Mouse (Mus musculus): ENCODE measurements around the gene Klhl41. TPM values are rescaled to one million over a fixed set of nuclear protein-coding genes. Genes with fewer than 3 reads are reported as not detected.

Klhl41 gene
- total RNA-seq, 2 experiments from 2014 or later: not detected

GRCm38 (mm10) chr2:69679990-69680389 is 10.1 kb downstream of the Klhl41 start:
- ATAC-seq (replicated peaks; ENCODE audit: low FRiP score, poor library complexity, severe bottlenecking): 0 out of 2 replicates have a peak, but pooled peaks have one; percentile 14

- no peak for ATAC-seq (replicated peaks; ENCODE audit: low FRiP score, poor library complexity, severe bottlenecking)
Measured at GRCm38 (mm10) chr2:69681931-69682330, 12.0 kb downstream of the Klhl41 start.

DNA sequence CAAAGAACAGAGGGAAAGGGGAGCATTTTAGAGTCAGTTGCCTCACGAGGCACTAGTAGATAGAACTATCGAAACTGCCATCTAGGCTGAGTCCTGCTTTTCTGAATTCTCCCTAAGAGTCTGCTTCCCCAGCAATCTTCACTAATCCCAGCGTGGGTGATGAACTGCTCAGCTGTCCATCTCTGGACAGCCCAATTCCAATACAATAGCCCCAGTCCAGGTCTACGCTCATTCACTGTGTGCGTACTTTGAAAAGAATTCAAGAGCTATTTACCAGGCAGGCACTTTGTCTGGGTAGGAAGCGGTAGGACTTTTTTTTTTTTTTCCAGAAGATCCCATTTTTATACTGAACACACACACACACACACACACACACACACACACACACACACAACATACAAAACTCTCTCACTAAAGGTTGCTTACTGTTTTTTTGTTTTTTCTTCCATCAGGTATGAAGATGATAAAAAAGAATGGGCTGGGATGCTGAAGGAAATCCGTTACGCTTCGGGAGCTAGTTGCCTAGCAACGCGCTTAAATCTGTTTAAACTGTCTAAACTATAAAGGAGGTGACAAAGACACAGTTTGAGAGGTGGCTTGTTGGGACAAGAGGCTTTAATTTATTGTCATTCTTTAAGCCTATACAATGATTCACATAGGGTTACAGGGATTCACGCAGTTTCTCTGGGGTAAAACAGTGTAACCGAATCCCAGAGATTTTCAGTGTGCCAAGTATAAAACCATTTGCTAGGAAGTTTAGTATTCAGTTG is 13.3 kb downstream of the Klhl41 start:
- ATAC-seq (replicated peaks; ENCODE audit: low FRiP score, poor library complexity, severe bottlenecking): no peak

GRCm38 (mm10) chr2:69684488-69684887 is 14.6 kb downstream of the Klhl41 start:
- ATAC-seq (replicated peaks; ENCODE audit: low FRiP score, poor library complexity, severe bottlenecking): no peak

- ATAC-seq (replicated peaks; ENCODE audit: low FRiP score, poor library complexity, severe bottlenecking): no peak
Measured at GRCm38 (mm10) chr2:69690214-69690613, 20.3 kb downstream of the Klhl41 start.

- ATAC-seq (replicated peaks; ENCODE audit: low FRiP score, poor library complexity, severe bottlenecking): no peak
Measured at GRCm38 (mm10) chr2:69690843-69691242, 20.9 kb downstream of the Klhl41 start.

GRCm38 (mm10) chr2:69693501-69693900 is 23.6 kb downstream of the Klhl41 start:
- ATAC-seq (replicated peaks; ENCODE audit: low FRiP score, poor library complexity, severe bottlenecking): no peak

DNA sequence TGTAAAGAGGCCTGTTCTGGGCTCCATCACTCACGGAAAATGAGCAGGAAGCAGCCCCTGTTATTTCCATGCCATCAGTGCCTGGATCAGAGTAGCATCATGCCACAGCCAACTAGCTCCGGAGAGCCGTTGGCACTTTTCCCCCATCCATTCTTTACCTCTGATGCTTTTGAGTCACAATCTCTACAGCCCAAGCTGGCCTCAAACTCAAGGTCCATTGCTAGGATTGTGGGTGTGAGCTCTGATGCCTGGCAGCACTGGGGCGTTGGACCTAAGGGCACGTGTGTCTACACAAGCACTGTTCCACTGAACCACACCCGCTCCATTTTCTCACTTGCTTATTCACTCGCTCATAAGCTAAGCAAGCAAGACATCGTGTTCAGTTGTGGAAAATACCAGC is 30.5 kb downstream of the Klhl41 start:
- ATAC-seq (replicated peaks; ENCODE audit: low FRiP score, poor library complexity, severe bottlenecking): no peak

GRCm38 (mm10) chr2:69712171-69712570 is 42.3 kb downstream of the Klhl41 start:
- ATAC-seq (replicated peaks; ENCODE audit: low FRiP score, poor library complexity, severe bottlenecking): no peak

DNA sequence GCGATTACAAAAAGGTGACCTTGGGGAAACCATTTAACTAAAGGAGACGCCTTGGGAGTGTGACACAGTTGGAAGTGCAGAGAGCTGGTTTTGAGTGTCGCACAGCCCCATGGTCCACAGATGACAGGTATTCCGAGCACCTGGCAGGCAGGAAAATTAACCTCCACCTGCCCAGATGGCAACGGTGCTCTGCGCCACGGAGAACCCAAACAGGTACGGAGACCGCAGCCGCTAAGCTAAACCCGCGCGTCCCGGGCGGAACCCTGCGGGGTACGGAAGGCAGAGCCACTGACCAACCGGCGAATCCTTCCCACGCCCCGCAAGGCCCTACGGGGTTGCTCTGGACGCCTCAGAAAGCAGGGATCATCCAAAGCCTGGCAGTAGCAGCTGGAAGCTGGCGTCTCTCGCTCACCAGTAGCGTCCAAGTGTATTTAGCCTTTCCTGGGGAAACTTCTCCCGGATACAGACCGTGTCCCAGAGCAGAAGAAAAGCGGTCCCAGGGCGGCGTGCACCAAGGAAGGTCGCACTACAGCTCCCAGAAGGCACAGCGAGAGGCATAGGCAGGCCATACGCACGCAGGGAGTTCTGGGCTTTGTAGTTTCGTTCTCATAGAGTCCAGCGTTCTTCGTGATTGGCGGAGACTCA is 43.2 kb downstream of the Klhl41 start, which contains the start of gene Fastkd1:
Gene Fastkd1 (minus strand): TSS at position 536 of the 645 bp plus-strand sequence.
- ATAC-seq (replicated peaks; ENCODE audit: low FRiP score, poor library complexity, severe bottlenecking): peak; percentile 100

DNA sequence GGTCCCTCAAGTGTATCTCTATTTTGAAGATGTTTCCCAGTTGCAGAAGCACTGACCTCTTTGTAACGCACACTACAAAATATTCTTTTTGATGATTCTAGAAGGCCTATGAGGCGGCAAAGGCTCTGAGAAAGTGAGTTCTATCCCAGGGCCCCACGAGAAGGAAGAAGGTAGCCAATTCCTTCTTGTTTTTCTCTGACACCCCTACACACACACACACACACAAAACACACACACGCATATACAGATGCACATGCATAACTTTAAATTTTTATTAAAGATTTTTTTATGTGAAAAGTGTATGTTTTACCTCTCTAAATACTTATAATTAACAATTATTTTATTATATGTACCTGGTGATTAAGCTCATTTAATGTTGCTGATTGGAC is 43.7 kb downstream of the Klhl41 start:
- no peak for ATAC-seq (replicated peaks; ENCODE audit: low FRiP score, poor library complexity, severe bottlenecking)

- ATAC-seq (replicated peaks; ENCODE audit: low FRiP score, poor library complexity, severe bottlenecking): no peak
Measured at GRCm38 (mm10) chr2:69714126-69714525, 44.2 kb downstream of the Klhl41 start.

GRCm38 (mm10) chr2:69716483-69716882 is 46.6 kb downstream of the Klhl41 start:
- ATAC-seq (replicated peaks; ENCODE audit: low FRiP score, poor library complexity, severe bottlenecking): no peak

GRCm38 (mm10) chr2:69719121-69719520 is 49.2 kb downstream of the Klhl41 start:
- ATAC-seq (replicated peaks; ENCODE audit: low FRiP score, poor library complexity, severe bottlenecking): no peak

GRCm38 (mm10) chr2:69722273-69722649 is 52.3 kb downstream of the Klhl41 start, which contains the start of gene Ppig:
Ppig (plus strand) TSS chr2:69722545.
- ATAC-seq (replicated peaks; ENCODE audit: low FRiP score, poor library complexity, severe bottlenecking): peak; percentile 5; the same call in 1 of the 2 replicates

GRCm38 (mm10) chr2:69722650-69723518 is 53.0 kb downstream of the Klhl41 start:
- peak; percentile 91 for ATAC-seq (replicated peaks; ENCODE audit: low FRiP score, poor library complexity, severe bottlenecking)

DNA sequence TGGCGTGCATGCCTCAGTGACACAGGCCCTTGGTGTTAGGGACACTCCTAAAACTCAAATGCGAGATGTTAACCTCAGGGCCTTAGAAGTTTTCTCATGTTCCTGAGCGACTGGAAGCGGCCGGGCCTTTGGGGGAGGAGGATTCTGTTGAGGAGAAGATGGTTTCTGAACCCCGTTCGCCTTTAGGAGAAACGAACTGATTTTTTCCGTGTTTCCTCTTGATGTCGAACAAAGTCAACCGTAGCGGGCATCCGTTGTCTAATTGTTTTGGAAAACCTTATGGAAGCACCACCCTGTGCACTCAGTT is 53.6 kb downstream of the Klhl41 start:
- ATAC-seq (replicated peaks; ENCODE audit: low FRiP score, poor library complexity, severe bottlenecking): 0 out of 2 replicates have a peak, but pooled peaks have one; percentile 6
